Comparison of ENCODE assay signal across 8 mouse cellular contexts in the genomic region with DNA sequence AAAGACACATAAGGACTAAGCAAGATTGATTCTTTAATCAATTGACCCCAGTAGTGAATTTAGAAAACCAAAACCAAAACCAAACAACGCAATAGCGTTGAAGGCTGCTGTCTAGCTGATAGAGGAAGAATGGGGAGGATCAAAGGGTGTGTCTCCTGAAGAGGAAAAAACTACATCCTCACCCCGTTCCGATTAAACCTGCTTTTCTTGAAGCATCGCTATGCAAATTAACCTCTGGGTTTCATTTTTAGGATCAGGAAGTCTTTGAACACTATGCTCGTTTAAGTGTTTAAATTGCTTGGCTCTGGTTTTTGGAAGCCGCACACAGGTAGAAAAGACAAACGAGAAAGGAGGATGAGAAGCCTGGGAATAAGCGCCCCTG. TPM values are rescaled to one million over a fixed set of nuclear protein-coding genes. Genes with fewer than 3 reads are reported as not detected.
A peak's percentile ranks its signal among the peaks of the same experiment; 100 is the strongest.
DNase-seq lines count a peak whose midpoint lies in the region; ATAC-seq and TF ChIP-seq lines count a peak whose summit lies in the region.

No protein-coding gene starts in this region.

- peak overlapping the region; percentile 83 for H3K9ac ChIP-seq in heart, embryonic 14.5 days (ENCODE audit: low read length)
- H3K9ac ChIP-seq in CH12.LX (ENCODE audit: insufficient read depth, low read depth): peak overlapping the region; percentile 54; the same call in 1 of the 2 replicates
- H3K9ac ChIP-seq in forebrain, embryonic 16.5 days (replicated peaks; ENCODE audit: low read depth, low read length): peak overlapping the region; percentile 82

- WGBS in heart, embryonic 14.5 days: 19% methylated on average over 9 of the region's 9 CpGs
- WGBS in forebrain, embryonic 16.5 days: 18% methylated on average over 9 of the region's 9 CpGs

- dilution Hi-C loops in CH12.LX (cut with MboI; ENCODE audit: extremely low pct_ligation_motif_present, extremely low pct_unique_long_range_greater_than_20kb, low sequenced_read_pairs): no loop called here

- H3K4me1 ChIP-seq in heart, embryonic 14.5 days (ENCODE audit: control insufficient read depth in 2 of 2, insufficient read depth in 2 of 2, low read length in 2 of 2): peaks cover 0 to 7% of the 10 kb centered on the region in 2 experiments; a peak in 2 of 4 replicates
- peaks cover 8 to 25% of the 10 kb centered on the region in 2 experiments for H3K4me1 ChIP-seq in CH12.LX (ENCODE audit: control insufficient read depth in 1 of 2, insufficient read depth in 2 of 2)
- peaks cover 18% of the 10 kb centered on the region for H3K4me1 ChIP-seq in forebrain, embryonic 16.5 days (replicated peaks; ENCODE audit: control insufficient read depth, insufficient read depth, low read length)

- TF ChIP-seq RAD21 in CH12.LX (IDR thresholded peaks at IDR 0.05; ENCODE audit: low read depth, low read length): no peak

- H3K4me2 ChIP-seq in heart, embryonic 14.5 days (ENCODE audit: low read length): peak overlapping the region; percentile 82
- H3K4me2 ChIP-seq in CH12.LX (ENCODE audit: insufficient read depth, low read depth, poor library complexity, severe bottlenecking): peak overlapping the region; percentile 76
- peak overlapping the region; percentile 57 for H3K4me2 ChIP-seq in forebrain, embryonic 16.5 days (ENCODE audit: low read length)

- no peak for DNase-seq in heart, adult 9 months (ENCODE audit: low spot score in 2 of 2)
- peak; percentile 75 for DNase-seq in CH12.LX (ENCODE audit: extremely low read depth)
- peak; percentile 36 for DNase-seq in lung, postnatal 25 days (ENCODE audit: low spot score)
- DNase-seq in frontal cortex, adult 2 months (ENCODE audit: extremely low spot score in 1 of 2, low spot score in 1 of 2): no peak
- no peak for DNase-seq in adrenal gland, postnatal 25 days
- DNase-seq in left cerebral cortex, adult 9 months (ENCODE audit: low spot score in 2 of 2): no peak

- TF ChIP-seq CTCF in CH12.LX (conservative IDR thresholded peaks at IDR 0.05 in 1 of 2, IDR thresholded peaks at IDR 0.05 in 1 of 2; ENCODE audit: low read depth in 2 of 2, low read length in 2 of 2): no peak

- peak overlapping the region; percentile 80 to 88 for H3K4me3 ChIP-seq in heart, embryonic 14.5 days (ENCODE audit: control insufficient read depth in 1 of 2, insufficient read depth in 1 of 2, low read depth in 1 of 2, low read length in 2 of 2)
- peak overlapping the region; percentile 67 to 86 (median 80) for H3K4me3 ChIP-seq in CH12.LX (replicated peaks in 1 of 3; ENCODE audit: low read depth in 2 of 3, low read length in 2 of 3, poor library complexity in 1 of 3)
- peak overlapping the region; percentile 96 for H3K4me3 ChIP-seq in forebrain, embryonic 16.5 days (replicated peaks; ENCODE audit: low read length)

- TF ChIP-seq EP300 in CH12.LX (IDR thresholded peaks at IDR 0.05; ENCODE audit: low read length): peak; percentile 50

- H3K36me3 ChIP-seq in heart, embryonic 14.5 days (ENCODE audit: control insufficient read depth, insufficient read depth, low read length): no peaks in the 10 kb centered on the region
- peaks cover 0 to 18% of the 10 kb centered on the region in 2 experiments for H3K36me3 ChIP-seq in CH12.LX (replicated peaks in 1 of 2; ENCODE audit: control insufficient read depth in 1 of 2, insufficient read depth in 1 of 2, low read length in 1 of 2)
- H3K36me3 ChIP-seq in forebrain, embryonic 16.5 days (ENCODE audit: control insufficient read depth, insufficient read depth): no peaks in the 10 kb centered on the region

- H3K27ac ChIP-seq in heart, embryonic 14.5 days (replicated peaks in 1 of 2; ENCODE audit: control insufficient read depth in 1 of 2, insufficient read depth in 1 of 2, low read depth in 2 of 2, low read length in 2 of 2): no peak overlapping the region; a peak in 1 of 4 replicates
- no peak overlapping the region for H3K27ac ChIP-seq in CH12.LX (ENCODE audit: insufficient read depth, low read depth)
- H3K27ac ChIP-seq in forebrain, embryonic 16.5 days (ENCODE audit: low read length): no peak overlapping the region

- no peak for TF ChIP-seq POLR2A in CH12.LX (IDR thresholded peaks at IDR 0.05; ENCODE audit: low read depth, low read length)

- H3K79me2 ChIP-seq in CH12.LX (replicated peaks; ENCODE audit: control insufficient read depth, extremely low read depth, insufficient read depth, poor library complexity, severe bottlenecking): no peaks in the 10 kb centered on the region

- in situ Hi-C loops in CH12.LX (cut with MboI; ENCODE audit: low pct_ligation_motif_present, low pct_unique_long_range_greater_than_20kb, low sequenced_read_pairs): loop anchor here (5.0 to 10.0 kb wide), 2 partner anchors 84 to 232 kb away; no protein-coding TSS in a partner anchor

- H3K27me3 ChIP-seq in heart, embryonic 14.5 days (ENCODE audit: control insufficient read depth, insufficient read depth, low read length): no peaks in the 10 kb centered on the region
- peaks cover 13% of the 10 kb centered on the region for H3K27me3 ChIP-seq in CH12.LX (replicated peaks)
- peaks cover 3% of the 10 kb centered on the region; the same call in 1 of the 2 replicates for H3K27me3 ChIP-seq in forebrain, embryonic 16.5 days (replicated peaks; ENCODE audit: control insufficient read depth, insufficient read depth, low read length)

- H3K9me3 ChIP-seq in heart, embryonic 14.5 days (ENCODE audit: control insufficient read depth, low read length): no peaks in the 10 kb centered on the region
- no peaks in the 10 kb centered on the region for H3K9me3 ChIP-seq in CH12.LX (replicated peaks; ENCODE audit: low read length)
- H3K9me3 ChIP-seq in forebrain, embryonic 16.5 days (ENCODE audit: control insufficient read depth, low read length): no peaks in the 10 kb centered on the region

- no peak for ATAC-seq in heart, embryonic 14.5 days (ENCODE audit: insufficient number of reproducible peaks, insufficient read depth, low FRiP score, low read depth)
- ATAC-seq in forebrain, embryonic 16.5 days: no peak

TF ChIP-seq in CH12.LX, 34 proteins besides CTCF, POLR2A, EP300 and RAD21 (continues in another document):
- TF ChIP-seq CHD1 (IDR thresholded peaks at IDR 0.05; ENCODE audit: low read depth, low read length) (peak; percentile 66; the same call in 1 of the 2 replicates), JUN (IDR thresholded peaks at IDR 0.05; ENCODE audit: insufficient read depth, low read depth, low read length) (0 out of 2 replicates have a peak, but pooled peaks have one; percentile 8), MEF2A (IDR thresholded peaks at IDR 0.05; ENCODE audit: borderline replicate concordance, low read depth, low read length) (peak; percentile 32; the same call in 1 of the 2 replicates), MAX (IDR thresholded peaks at IDR 0.05; ENCODE audit: low read length) (no peak), SIN3A (IDR thresholded peaks at IDR 0.05; ENCODE audit: low read length) (peak; percentile 81; the same call in 1 of the 2 replicates), MXI1 (IDR thresholded peaks at IDR 0.05; ENCODE audit: low read depth, low read length) (peak; percentile 37; the same call in 1 of the 2 replicates), ZNF384 (IDR thresholded peaks at IDR 0.05; ENCODE audit: low read depth, low read length) (peak; percentile 51; the same call in 1 of the 2 replicates), ELF1 (IDR thresholded peaks at IDR 0.05; ENCODE audit: low read depth, low read length) (peak; percentile 53; the same call in 1 of the 2 replicates), MAZ (IDR thresholded peaks at IDR 0.05; ENCODE audit: low read depth, low read length) (no peak)

RNA-seq across cellular contexts. Expression of a gene that starts 1.2 kb away (rescaled TPM):
- polyA plus RNA-seq in heart, embryonic 14.5 days (2014; fragmentation: Nextera tagmentation; extraction: Ambion mirVana): 60.5 and 67.5 TPM in 2 replicates
- total RNA-seq in CH12.LX (2012; rRNA removed) (6.1 and 9.7 TPM in 2 replicates), CH12.LX (2014; rRNA removed) (12.7 and 14.5 TPM in 2 replicates)
- 15.9 TPM in 2 replicates for polyA plus RNA-seq in CH12.LX (2012; ENCODE audit: insufficient read length, low read depth)
- 93.8 and 101 TPM in 2 replicates for polyA plus RNA-seq in forebrain, embryonic 16.5 days (2015; fragmentation: Nextera tagmentation; extraction: Ambion mirVana)
- polyA plus RNA-seq in frontal cortex, adult 2 months (2012; rRNA removed): 92.5 and 96.4 TPM in 2 replicates
- 57.9 and 58.3 TPM in 2 replicates for total RNA-seq in adrenal gland, postnatal 25 days (2021)

RNA-seq across cellular contexts. Expression of a gene that starts 22.4 kb away (rescaled TPM):
- 5.8 and 6.5 TPM in 2 replicates for polyA plus RNA-seq in heart, embryonic 14.5 days (2014; fragmentation: Nextera tagmentation; extraction: Ambion mirVana)
- total RNA-seq in CH12.LX (2012; rRNA removed): 1.1 and 1.8 TPM in 2 replicates
- 0.97 and 1.2 TPM in 2 replicates for total RNA-seq in CH12.LX (2014; rRNA removed)
- polyA plus RNA-seq in CH12.LX (2012; ENCODE audit: insufficient read length, low read depth): 0.47 and 0.55 TPM in 2 replicates
- polyA plus RNA-seq in forebrain, embryonic 16.5 days (2015; fragmentation: Nextera tagmentation; extraction: Ambion mirVana): 6.9 and 8.5 TPM in 2 replicates
- polyA plus RNA-seq in frontal cortex, adult 2 months (2012; rRNA removed): 6.4 and 6.6 TPM in 2 replicates
- total RNA-seq in adrenal gland, postnatal 25 days (2021): 14.5 and 17.1 TPM in 2 replicates

RNA-seq across cellular contexts. Expression of a gene that starts 49.5 kb away (rescaled TPM):
- 140 and 146 TPM in 2 replicates for polyA plus RNA-seq in heart, embryonic 14.5 days (2014; fragmentation: Nextera tagmentation; extraction: Ambion mirVana)
- total RNA-seq in CH12.LX (2012; rRNA removed) (26.3 and 36.1 TPM in 2 replicates), CH12.LX (2014; rRNA removed) (29.6 and 32.1 TPM in 2 replicates)
- 38.8 and 39.2 TPM in 2 replicates for polyA plus RNA-seq in CH12.LX (2012; ENCODE audit: insufficient read length, low read depth)
- 118 and 124 TPM in 2 replicates for polyA plus RNA-seq in forebrain, embryonic 16.5 days (2015; fragmentation: Nextera tagmentation; extraction: Ambion mirVana)
- 18.0 and 27.4 TPM in 2 replicates for polyA plus RNA-seq in frontal cortex, adult 2 months (2012; rRNA removed)
- total RNA-seq in adrenal gland, postnatal 25 days (2021): 20.1 and 31.1 TPM in 2 replicates

RNA-seq across cellular contexts. Expression of a gene that starts 50.4 kb away (rescaled TPM):
- polyA plus RNA-seq in heart, embryonic 14.5 days (2014; fragmentation: Nextera tagmentation; extraction: Ambion mirVana): 56.2 and 62.8 TPM in 2 replicates
- total RNA-seq in CH12.LX (2012; rRNA removed): 517 and 601 TPM in 2 replicates
- total RNA-seq in CH12.LX (2014; rRNA removed): 347 and 356 TPM in 2 replicates
- polyA plus RNA-seq in CH12.LX (2012; ENCODE audit: insufficient read length, low read depth): 722 and 821 TPM in 2 replicates
- 71.7 and 81.4 TPM in 2 replicates for polyA plus RNA-seq in forebrain, embryonic 16.5 days (2015; fragmentation: Nextera tagmentation; extraction: Ambion mirVana)
- polyA plus RNA-seq in frontal cortex, adult 2 months (2012; rRNA removed): 32.0 and 35.5 TPM in 2 replicates
- 90.8 and 124 TPM in 2 replicates for total RNA-seq in adrenal gland, postnatal 25 days (2021)

RNA-seq across cellular contexts. Expression of a gene that starts 50.9 kb away (rescaled TPM):
- 102 and 108 TPM in 2 replicates for polyA plus RNA-seq in heart, embryonic 14.5 days (2014; fragmentation: Nextera tagmentation; extraction: Ambion mirVana)
- 126 and 152 TPM in 2 replicates for total RNA-seq in CH12.LX (2012; rRNA removed)
- 206 and 235 TPM in 2 replicates for total RNA-seq in CH12.LX (2014; rRNA removed)
- polyA plus RNA-seq in CH12.LX (2012; ENCODE audit: insufficient read length, low read depth): 237 and 271 TPM in 2 replicates
- 129 and 134 TPM in 2 replicates for polyA plus RNA-seq in forebrain, embryonic 16.5 days (2015; fragmentation: Nextera tagmentation; extraction: Ambion mirVana)
- polyA plus RNA-seq in frontal cortex, adult 2 months (2012; rRNA removed): 367 and 426 TPM in 2 replicates
- 297 and 334 TPM in 2 replicates for total RNA-seq in adrenal gland, postnatal 25 days (2021)

Comparison
In these comparisons a context has a peak if more than half of its experiments do, and no peak if none do; other contexts are left out.
1. DNase-seq: peak in CH12.LX (single experiment) and lung, postnatal 25 days (single experiment); none in heart, adult 9 months (0 of 2), frontal cortex, adult 2 months (0 of 2), adrenal gland, postnatal 25 days (single experiment) and left cerebral cortex, adult 9 months (0 of 2).
2. Peak in every context shown above with its lines, with median percentiles within 50 percentile points of each other: H3K4me2 ChIP-seq, H3K4me3 ChIP-seq and H3K9ac ChIP-seq.